Mouse (Mus musculus) olfactory bulb, adult 2 months (tissue): Measurements from ENCODE around the gene Dnajc11.

ENCODE experiments used
- CTCF ChIP-seq: fragments of 200-500 bp; IDR thresholded peaks from 2 replicates; pipeline ENCODE4 v1.5.1; 2012; ENCODE audit warnings: low read depth, mild to moderate bottlenecking, low read length, moderate library complexity; ENCODE audit not compliant: insufficient read depth
- POLR2A ChIP-seq: fragments of 200-500 bp; IDR thresholded peaks from 2 replicates; pipeline ENCODE4 v1.6.1; 2012; ENCODE audit warnings: mild to moderate bottlenecking, low read depth, low read length, moderate library complexity; ENCODE audit not compliant: insufficient read depth

DNA sequence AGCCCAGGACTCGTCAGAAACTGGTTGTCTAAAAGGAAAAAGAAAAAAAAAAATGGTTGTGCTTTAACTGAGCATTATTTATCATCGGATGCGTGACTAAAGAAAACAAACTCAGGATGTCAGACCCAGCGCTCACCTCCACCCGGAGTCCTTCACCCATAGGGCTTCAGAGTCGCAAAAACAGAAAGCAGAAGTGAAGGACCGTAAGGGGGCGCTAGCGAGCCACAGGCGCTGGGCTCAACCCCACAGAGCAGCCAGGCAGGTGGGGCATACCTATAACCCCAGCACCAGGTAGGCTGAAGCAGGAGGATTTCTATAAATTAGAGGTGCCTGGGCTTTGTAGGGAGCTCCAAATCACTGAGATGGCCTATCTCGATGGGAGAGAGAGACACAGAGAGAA, 32.1 kb upstream of the Dnajc11 start:
- TF ChIP-seq POLR2A (no peak), CTCF (no peak)
